Mouse (Mus musculus): Measurements from ENCODE around the gene Borcs6.

- TF ChIP-seq CTCF (IDR thresholded peaks at IDR 0.05; ENCODE audit: insufficient read depth, low read depth, low read length) (no peak), POLR2A (IDR thresholded peaks at IDR 0.05; ENCODE audit: insufficient read depth, low read depth, low read length) (peak; percentile 91)
These were observed 47.4 kb upstream of the Borcs6 start for GRCm38 (mm10) chr11:69012071-69012601.

Data from olfactory bulb, adult 2 months (tissue).